Mouse (Mus musculus) frontal cortex, postnatal 25 days (tissue): ENCODE data around the gene Slc22a7.

ENCODE experiments used
- DNase-seq, 2 experiments: peaks; one replicate each; pipeline ENCODE4 v3.0.0; 2022; ENCODE audit warnings: low spot score in 2 of 2

Slc22a7 gene

DNA sequence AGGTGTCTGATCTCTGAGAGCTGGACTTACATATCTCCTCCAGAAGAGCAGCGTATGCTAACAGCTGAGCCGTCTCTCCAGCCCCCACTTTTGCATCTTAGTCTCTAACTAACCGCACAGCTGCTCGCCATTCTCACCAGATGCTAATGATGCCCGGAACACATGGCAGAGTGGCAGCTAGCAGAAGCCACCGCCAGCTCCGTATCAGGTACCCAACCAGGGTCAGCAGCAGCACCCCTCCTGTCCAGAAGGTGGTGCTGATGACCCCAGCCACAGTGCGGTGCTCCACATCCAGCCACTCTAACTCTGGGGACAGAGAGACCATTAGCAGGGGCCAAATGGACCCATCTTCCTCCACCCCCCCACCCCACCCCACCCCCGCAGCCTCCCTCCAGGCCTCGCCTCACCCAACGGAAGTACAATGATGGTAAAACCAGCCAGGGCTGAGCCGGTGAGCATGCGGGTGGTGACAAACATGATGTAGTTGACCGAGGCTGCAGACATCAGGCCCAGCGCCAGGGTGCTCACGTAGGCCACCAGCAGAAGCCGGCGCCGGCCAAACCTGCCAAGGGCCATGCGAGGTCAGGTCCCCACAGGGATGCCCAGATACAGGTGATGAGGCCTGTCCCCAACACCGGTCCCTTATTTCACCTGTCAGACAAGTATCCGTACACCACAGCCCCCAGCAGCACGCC lies 1.4 kb downstream of the Slc22a7 start:
- DNase-seq: no peak

DNA sequence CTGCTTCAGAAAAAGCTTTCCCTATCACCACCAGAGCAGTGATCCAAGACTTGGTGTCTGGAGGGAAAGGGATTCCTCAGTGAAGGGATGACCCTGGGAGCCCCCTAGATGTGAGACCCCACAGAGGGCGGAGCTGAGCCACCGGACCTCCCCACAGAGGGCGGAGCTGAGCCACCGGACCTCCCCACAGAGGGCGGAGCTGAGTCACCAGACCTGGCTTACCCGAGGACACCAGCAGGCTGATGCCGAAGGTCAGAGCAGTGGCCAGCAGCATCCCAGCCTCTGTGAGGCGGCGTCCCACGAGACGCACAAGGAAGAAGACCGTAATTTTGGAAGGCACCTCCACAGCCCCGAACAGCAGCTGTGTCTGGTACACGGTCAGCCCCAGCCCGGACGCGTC lies 4.6 kb downstream of the Slc22a7 start:
- no peak for DNase-seq

GRCm38 (mm10) chr17:46428761-46429414 lies 9.4 kb downstream of the Slc22a7 start, which contains the start of gene Crip3:
Gene Crip3, plus strand, starts transcription at chr17:46428926.
- DNase-seq: no peak

GRCm38 (mm10) chr17:46426496-46426895 lies 11.8 kb downstream of the Slc22a7 start:
- DNase-seq: no peak

DNA sequence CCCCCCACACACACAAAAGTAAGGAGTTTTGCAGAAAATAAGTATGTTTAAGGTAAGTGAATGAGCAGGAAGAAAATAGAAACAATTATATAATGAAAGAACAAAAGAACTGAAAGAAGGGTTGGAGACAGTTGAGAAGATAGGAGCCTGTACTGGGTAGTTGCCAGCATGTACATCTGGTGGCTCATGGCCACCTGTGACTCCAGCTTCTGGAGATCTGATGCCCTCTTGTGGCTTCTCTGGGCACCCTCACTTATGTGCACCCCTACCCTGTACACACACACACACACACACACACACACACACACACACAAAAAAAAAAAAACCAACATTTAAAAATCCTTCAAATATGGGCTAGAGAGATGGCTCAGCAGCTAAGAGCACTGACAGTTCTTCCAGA lies 18.5 kb downstream of the Slc22a7 start:
- DNase-seq: no peak

DNA sequence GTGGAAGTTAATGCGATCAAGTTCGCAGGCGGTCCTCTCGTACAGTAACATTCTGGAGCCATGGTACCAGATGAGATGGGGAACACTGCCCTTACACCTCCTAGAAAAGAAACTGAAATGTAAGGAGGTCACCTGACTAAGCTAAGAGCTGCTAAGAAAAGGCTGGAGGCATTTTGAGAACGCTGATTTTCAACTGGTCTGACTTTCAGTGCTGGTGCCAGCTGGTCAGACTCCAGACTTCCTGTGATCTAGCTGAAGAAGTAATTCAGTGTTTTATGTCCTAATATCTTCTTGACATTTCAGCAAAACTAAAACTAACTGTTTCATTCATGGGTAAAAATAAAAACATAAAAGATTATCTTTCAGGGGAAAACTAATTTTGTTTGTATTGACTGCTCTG lies 19.6 kb downstream of the Slc22a7 start:
- DNase-seq: no peak

DNA sequence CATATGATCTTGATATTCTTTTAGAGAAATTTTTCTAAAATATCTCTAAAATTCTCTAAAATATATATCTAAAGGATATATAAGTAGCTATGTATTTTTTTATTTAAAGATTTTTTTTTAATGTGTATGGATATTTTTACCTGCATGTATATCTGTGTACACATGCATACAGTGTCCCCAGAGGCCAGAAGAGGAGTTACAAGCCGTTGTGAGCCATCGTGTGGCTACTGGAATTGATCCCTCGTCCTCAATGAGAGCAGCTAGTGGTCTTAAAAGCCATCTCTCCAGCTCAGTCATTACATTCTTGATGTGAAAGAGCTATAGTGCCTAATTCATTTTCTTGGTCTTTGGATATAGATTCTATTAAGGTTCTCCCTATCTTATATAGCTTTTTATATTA lies 29.8 kb downstream of the Slc22a7 start:
- DNase-seq: no peak

- DNase-seq: no peak
These were observed 43.6 kb downstream of the Slc22a7 start for GRCm38 (mm10) chr17:46394631-46395030.

DNA sequence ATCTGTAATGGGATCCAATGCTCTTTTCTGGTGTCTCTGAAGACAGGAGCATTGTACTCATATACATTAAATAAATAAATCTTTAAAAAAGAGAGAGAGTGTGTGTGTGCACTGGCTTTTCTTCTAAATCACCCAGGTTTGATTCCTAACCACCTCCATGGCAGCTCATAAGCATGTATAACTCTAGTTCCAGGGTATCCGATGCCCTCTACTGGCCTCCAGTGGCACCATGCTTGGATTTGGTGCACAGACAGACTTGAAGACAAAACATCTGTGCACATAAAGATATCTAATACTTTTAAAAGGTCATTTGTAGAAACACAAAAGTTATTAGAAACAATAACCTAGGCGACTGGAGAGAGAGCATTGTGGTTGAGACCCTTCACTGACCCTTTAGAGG lies 45.2 kb downstream of the Slc22a7 start:
- DNase-seq: no peak

- no peak for DNase-seq
These were observed 50.1 kb downstream of the Slc22a7 start for GRCm38 (mm10) chr17:46388200-46388599.

GRCm38 (mm10) chr17:46384061-46384801 lies 54.0 kb downstream of the Slc22a7 start:
- peak in 1 of 2 experiments; percentile 13 for DNase-seq

GRCm38 (mm10) chr17:46383294-46384060 lies 54.8 kb downstream of the Slc22a7 start, which contains the start of gene Zfp318:
Gene Zfp318, plus strand, starts transcription at chr17:46383731.
- DNase-seq: peak; percentile 90 to 95
